Mouse (Mus musculus) testis, adult 2 months (tissue): ENCODE measurements around the gene Wdr62.

Experiments used
- CTCF ChIP-seq: fragments of 200-500 bp; IDR thresholded peaks from 2 replicates; pipeline ENCODE4 v1.5.1; 2012; ENCODE audit warnings: low read depth, mild to moderate bottlenecking, inconsistent platforms, low read length, moderate library complexity; ENCODE audit not compliant: control insufficient read depth, insufficient read depth, insufficient replicate concordance
- POLR2A ChIP-seq: fragments of 200-500 bp; IDR thresholded peaks from 2 replicates; pipeline ENCODE4 v1.6.1; 2012; ENCODE audit warnings: low read depth, mild to moderate bottlenecking, inconsistent platforms, low read length, moderate library complexity; ENCODE audit not compliant: control insufficient read depth

- no peak for TF ChIP-seq CTCF
- no peak for TF ChIP-seq POLR2A
Observed at GRCm38 (mm10) chr7:30192088-30192487, 88.1 kb downstream of the Wdr62 start.
